Mouse (Mus musculus) left cerebral cortex, postnatal 4 days (tissue): ENCODE results near the gene Olfr282. TPM values are rescaled to one million over a fixed set of nuclear protein-coding genes. Genes with fewer than 3 reads are reported as not detected.
A peak's percentile ranks its signal among the peaks of the same experiment; 100 is the strongest.

Source experiments
- DNase-seq: peaks from one replicate; pipeline ENCODE4 v3.0.0-alpha.2; 2022
- intact Hi-C: fragments of 180-260 bp; cut with DNase I; formaldehyde crosslinking; loops from one replicate; pipeline ENCODE4 v1.15.1; 2025
- total RNA-seq, 2 experiments: library from RNA; stranded (reverse); gene quantifications; 2 replicates each; pipeline ENCODE4 v1.2.3; 2021

The Olfr282 gene
- total RNA-seq, 2 experiments from 2014 or later, result not detected

- no peak for DNase-seq
- intact Hi-C loops, result no loop called here
These were observed 40.5 kb downstream of the Olfr282 start for GRCm38 (mm10) chr15:98471539-98471938.

DNA sequence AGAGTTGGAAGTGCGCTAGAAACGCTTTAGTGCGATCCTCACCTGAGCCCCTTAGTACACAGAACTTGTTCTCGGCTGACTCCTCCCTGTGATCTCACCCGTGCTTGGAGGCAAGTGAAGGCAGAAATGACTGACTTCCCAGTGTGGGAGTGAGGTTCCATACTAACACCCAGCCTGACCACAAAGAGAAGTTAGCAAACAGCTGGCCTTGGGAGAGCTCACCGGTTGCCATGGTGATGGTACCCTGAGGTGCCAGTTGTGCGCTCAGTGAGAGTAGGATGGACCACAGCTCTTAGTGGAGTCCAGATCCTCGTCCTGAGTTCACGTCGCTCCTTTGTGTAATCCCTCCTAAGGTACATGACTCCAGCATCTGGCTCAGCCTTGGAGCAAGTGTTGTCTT, 43.9 kb downstream of the Olfr282 start:
- intact Hi-C loops, result no loop called here
- DNase-seq, result no peak

GRCm38 (mm10) chr15:98475382-98475781, 44.4 kb downstream of the Olfr282 start:
- peak; percentile 53 for DNase-seq

DNA sequence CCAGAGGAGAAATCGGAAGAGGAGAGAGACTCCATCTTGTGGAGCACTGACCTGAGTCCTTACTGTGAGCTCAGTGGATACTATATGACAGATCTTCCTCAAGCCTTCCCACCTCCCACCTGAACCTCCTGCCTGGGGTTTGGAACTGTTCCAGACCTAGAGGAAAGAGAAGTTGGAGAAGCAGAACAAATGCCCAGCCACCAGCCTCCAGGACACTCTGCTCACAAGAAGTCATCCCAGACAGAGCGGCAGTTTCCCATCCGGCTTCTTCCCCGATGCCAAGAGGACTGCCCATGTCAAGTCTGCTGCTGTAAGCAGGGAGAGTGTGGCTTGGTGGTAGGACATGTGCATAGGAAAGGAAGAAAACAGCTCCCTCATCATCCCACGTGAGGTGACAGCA, 45.3 kb downstream of the Olfr282 start:
- DNase-seq, result no peak
- intact Hi-C loops, result no loop called here

More at GRCm38 (mm10) chr15:98475382-98475781, 44.4 kb downstream of the Olfr282 start:
- intact Hi-C loops, result no loop called here

DNA sequence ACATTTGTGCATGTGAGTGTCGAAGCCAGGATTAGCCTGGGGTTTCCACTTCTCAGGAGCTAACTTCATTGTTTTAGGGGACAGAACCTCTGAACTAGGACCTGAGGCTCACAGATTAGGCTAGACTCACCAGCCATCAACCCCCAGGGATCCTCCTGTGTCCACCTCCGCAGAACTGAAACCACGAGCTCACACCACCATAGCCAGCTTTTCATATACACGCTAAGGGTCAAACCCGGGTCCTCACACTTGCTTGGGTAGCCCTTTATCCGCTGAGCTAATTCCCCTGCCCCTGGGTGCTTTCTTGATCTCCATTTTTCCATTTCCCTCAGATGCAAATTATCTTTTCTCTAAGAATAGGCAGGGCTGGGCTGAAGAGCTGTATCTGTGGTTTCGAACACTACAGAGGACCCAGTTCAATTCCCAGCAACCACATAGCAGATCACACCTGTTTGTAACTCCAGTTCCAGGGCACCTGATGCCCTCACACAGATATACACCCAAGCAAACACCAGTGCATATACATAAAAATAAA, 48.6 kb downstream of the Olfr282 start:
- intact Hi-C loops, result no loop called here

DNA sequence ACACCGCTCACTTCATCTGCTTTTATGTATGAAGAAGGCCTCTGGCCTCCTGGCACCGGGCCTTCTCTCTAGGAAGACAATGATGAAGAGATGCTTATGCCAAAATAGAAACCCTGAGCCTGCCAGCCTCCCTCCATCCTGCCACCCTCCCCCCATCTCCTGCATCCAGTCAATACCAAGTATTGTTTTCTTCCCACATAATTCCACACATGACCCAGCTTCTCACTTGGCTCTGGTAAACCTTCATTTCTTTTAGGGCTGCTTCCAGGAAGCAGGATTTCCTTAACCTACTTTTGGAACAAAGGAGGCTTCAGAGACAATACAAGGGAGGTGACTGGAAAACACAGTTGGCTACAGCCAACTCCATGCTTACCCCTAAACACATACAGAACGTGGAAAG, 51.7 kb downstream of the Olfr282 start, which contains the start of gene Lalba:
Gene Lalba (minus strand): TSS at position 21 of the 400 bp plus-strand sequence.
- DNase-seq, result no peak
- intact Hi-C loops, result no loop called here

More for the DNA sequence above, 48.6 kb downstream of the Olfr282 start:
- no peak for DNase-seq

DNA sequence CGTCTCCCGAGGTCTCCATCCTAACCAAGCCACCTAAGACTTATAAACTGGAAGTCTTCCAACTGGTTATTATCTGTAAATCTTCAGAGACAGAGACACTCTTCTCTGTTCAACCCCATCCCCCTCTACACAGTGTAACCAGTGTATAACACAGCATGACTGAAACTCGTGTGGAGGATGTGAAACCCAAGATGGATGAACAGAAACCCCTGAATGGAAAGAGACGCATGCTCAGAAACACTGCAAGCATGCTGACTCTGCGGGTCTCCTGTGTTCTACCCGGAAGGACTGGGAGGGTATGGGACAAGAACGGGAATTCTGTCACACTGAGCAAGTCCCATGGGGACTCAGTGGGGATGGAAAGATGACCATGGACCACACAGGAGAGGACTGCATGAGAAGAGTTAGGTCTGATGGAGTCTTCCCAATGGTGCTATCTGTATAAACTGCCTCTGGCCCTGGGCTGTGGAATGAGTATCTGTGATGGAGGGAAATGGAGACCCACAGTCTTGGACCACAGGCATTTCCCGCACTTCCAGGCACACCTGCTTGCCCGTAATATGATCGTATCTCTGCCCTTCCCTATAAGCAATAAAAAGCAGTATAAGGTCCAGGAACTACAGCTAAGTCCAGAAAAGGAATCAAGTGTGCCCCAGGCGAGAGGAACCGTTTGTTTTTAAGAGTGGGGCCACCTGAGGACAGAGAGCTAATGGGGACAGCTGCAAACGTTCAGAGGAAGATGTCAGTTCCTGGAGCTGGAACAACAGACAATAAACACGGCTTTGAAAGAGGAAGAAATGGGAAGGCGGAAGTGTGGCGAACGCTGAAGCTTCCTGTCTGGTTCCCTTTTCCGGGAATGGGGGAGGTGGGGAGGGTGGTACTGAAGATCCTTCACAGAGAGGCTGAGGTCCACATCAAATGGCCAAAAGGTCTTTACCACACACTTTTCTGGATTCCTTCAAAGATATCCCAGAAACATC, 53.2 kb downstream of the Olfr282 start:
- intact Hi-C loops, result no loop called here

GRCm38 (mm10) chr15:98486433-98487021, 55.5 kb downstream of the Olfr282 start:
- intact Hi-C loops, result no loop called here
- no peak for DNase-seq

More for the DNA sequence above, 53.2 kb downstream of the Olfr282 start:
- DNase-seq, result no peak

Other genes starting within 250 kb of the Olfr282 start
- under 1 TPM in 1 of 2 experiments, not detected in 1; 0.18 TPM for gene Olfr288, start 235.7 kb upstream of the Olfr282 start, total RNA-seq
- not detected for gene Gm44579, start 210.2 kb upstream of the Olfr282 start, total RNA-seq
- under 1 TPM in 1 of 2 experiments, not detected in 1; 0.20 TPM for gene Olfr287, start 210.2 kb upstream of the Olfr282 start, total RNA-seq
- gene Olfr286, start 196.8 kb upstream of the Olfr282 start, total RNA-seq, result not detected
- not detected for gene H1fnt, start 173.9 kb upstream of the Olfr282 start, total RNA-seq
- 10 to 100 TPM; 11.8 to 13.4 TPM for gene Zfp641, start 135.1 kb upstream of the Olfr282 start, total RNA-seq
- gene Olfr285, start 113.9 kb upstream of the Olfr282 start, total RNA-seq, result not detected
- not detected for gene Olfr284, start 90.2 kb upstream of the Olfr282 start, total RNA-seq
- gene Olfr283, start 50.3 kb upstream of the Olfr282 start, total RNA-seq, result not detected
- gene Olfr281, start 21.4 kb downstream of the Olfr282 start, total RNA-seq, result not detected
- not detected for gene OR5BS1P, start 38.7 kb downstream of the Olfr282 start, total RNA-seq
- not detected for gene Lalba, start 51.5 kb downstream of the Olfr282 start, total RNA-seq
- not detected for gene Olfr279, start 61.2 kb downstream of the Olfr282 start, total RNA-seq
- gene Kansl2, start 103.0 kb downstream of the Olfr282 start, total RNA-seq, result 10 to 100 TPM; 72.2 to 77.1 TPM
- gene Ccnt1, start 139.7 kb downstream of the Olfr282 start, total RNA-seq, result 10 to 100 TPM; 51.5 to 61.1 TPM
- not detected for gene 4930415O20Rik, start 139.8 kb downstream of the Olfr282 start, total RNA-seq
- gene Adcy6, start 178.9 kb downstream of the Olfr282 start, total RNA-seq, result 10 to 100 TPM; 55.1 to 56.6 TPM
- 100 to 1,000 TPM; 213 to 226 TPM for gene Cacnb3, start 199.6 kb downstream of the Olfr282 start, total RNA-seq
- 10 to 100 TPM; 62.5 to 68.6 TPM for gene Ddx23, start 231.7 kb downstream of the Olfr282 start, total RNA-seq
- 10 to 100 TPM; 46.5 to 49.7 TPM for gene Rnd1, start 246.2 kb downstream of the Olfr282 start, total RNA-seq